Mouse (Mus musculus) lung, postnatal 0 days (tissue): ENCODE results near the gene Gm27021. TPM values are rescaled to one million over a fixed set of nuclear protein-coding genes. Genes with fewer than 3 reads are reported as not detected.

Experiments used
- ATAC-seq: fragments of 200-750 bp; cut with Nextera tagmentation; 2 replicates; pipeline ENCODE4 v1.8.0; 2017; ENCODE audit warnings: moderate library complexity
- DNase-seq: peaks from one replicate; pipeline ENCODE4 v3.0.0-alpha.2; 2016; ENCODE audit warnings: low spot score
- H3K27ac ChIP-seq: fragments of 300-500 bp; sonication (generic); 2 replicates; pipeline ENCODE4 v1.5.1; 2014; ENCODE audit warnings: antibody characterized with exemption, mild to moderate bottlenecking, low read length, mixed read lengths
- H3K27me3 ChIP-seq: fragments of 300-500 bp; sonication (generic); replicated peaks from 2 replicates; pipeline ENCODE4 v1.6.1; 2014; ENCODE audit warnings: low read length, mixed read lengths; ENCODE audit not compliant: insufficient read depth
- H3K36me3 ChIP-seq: fragments of 300-500 bp; sonication (generic); 2 replicates; pipeline ENCODE4 v1.6.1; 2014; ENCODE audit warnings: low read length, mixed read lengths; ENCODE audit not compliant: insufficient read depth
- H3K4me1 ChIP-seq: fragments of 300-500 bp; sonication (generic); 2 replicates; pipeline ENCODE4 v1.6.1; 2014; ENCODE audit warnings: antibody characterized with exemption, low read depth, low read length, mixed read lengths; ENCODE audit not compliant: insufficient read depth
- H3K4me2 ChIP-seq: fragments of 300-500 bp; sonication (generic); replicated peaks from 2 replicates; pipeline ENCODE4 v1.6.1; 2014; ENCODE audit warnings: low read depth, mild to moderate bottlenecking, low read length, moderate library complexity, mixed read lengths
- H3K4me3 ChIP-seq: fragments of 300-500 bp; sonication (generic); 2 replicates; pipeline ENCODE4 v1.5.1; 2014; ENCODE audit warnings: low read depth, low read length
- H3K9ac ChIP-seq: fragments of 300-500 bp; sonication (generic); replicated peaks from 2 replicates; pipeline ENCODE4 v1.6.1; 2014; ENCODE audit warnings: low read depth, mild to moderate bottlenecking
- H3K9me3 ChIP-seq: fragments of 300-500 bp; sonication (generic); 2 replicates; pipeline ENCODE4 v1.6.1; 2016; ENCODE audit warnings: low read length, mixed read lengths
- CTCF ChIP-seq: IDR thresholded peaks from 2 replicates; pipeline ENCODE4 v1.5.1; 2016; ENCODE audit warnings: antibody characterized with exemption, mild to moderate bottlenecking
- EP300 ChIP-seq: IDR thresholded peaks from 2 replicates; pipeline ENCODE4 v1.6.1; 2016; ENCODE audit warnings: antibody characterized with exemption, mild to moderate bottlenecking, control low read depth
- WGBS: fragments of 180-500 bp; shearing (Covaris S2); extraction: QIAGEN DNeasy Blood & Tissue Kit; methylation state at CpG from one replicate; pipeline ENCODE4 v1.1.7; 2014; 5-methylcytosine and 5-hydroxymethylcytosine counted together
- polyA plus RNA-seq: library from polyadenylated mRNA; unstranded; fragments of >200 nt; fragmentation: Nextera tagmentation; extraction: Ambion mirVana; gene quantifications from 2 replicates; pipeline ENCODE4 v1.2.1, GENCODE M21; 2015

The Gm27021 gene
- polyA plus RNA-seq, 1 experiment from 2014 or later, result 1.3 TPM

DNA sequence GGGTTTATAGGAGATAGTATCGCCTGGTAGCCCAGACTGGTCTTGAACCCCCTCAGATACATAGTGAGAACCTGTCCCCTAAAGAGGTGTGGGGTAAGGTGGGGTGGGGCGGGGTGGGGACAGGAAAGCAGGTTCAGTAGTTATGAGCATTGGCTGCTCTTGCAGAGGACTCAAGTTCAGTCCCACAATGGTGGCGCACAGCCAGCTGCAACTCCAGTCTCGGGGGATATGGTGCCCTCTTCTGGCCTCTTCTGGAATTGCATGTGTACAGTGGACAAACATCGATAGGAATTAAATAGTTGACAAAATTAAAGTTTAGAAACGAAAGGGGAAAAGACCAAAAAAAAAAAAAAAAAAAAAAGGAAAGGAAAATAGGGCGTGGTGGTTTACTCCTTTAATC, 68.4 kb downstream of the Gm27021 start:
- Histone ChIP-seq H3K9ac (no peak overlapping the region), H3K36me3 (no peaks in the 10 kb centered on the region), H3K4me1 (no peaks in the 10 kb centered on the region), H3K9me3 (no peaks in the 10 kb centered on the region), H3K4me3 (no peak overlapping the region), H3K27ac (no peak overlapping the region), H3K4me2 (no peak overlapping the region), H3K27me3 (no peaks in the 10 kb centered on the region)
- TF ChIP-seq EP300, result no peak
- peak; percentile 81 for TF ChIP-seq CTCF
- 41% methylated on average over 7 of the region's 7 CpGs for WGBS
- peak; percentile 72 for DNase-seq
- peak; percentile 32; the same call in 1 of the 2 replicates for ATAC-seq

DNA sequence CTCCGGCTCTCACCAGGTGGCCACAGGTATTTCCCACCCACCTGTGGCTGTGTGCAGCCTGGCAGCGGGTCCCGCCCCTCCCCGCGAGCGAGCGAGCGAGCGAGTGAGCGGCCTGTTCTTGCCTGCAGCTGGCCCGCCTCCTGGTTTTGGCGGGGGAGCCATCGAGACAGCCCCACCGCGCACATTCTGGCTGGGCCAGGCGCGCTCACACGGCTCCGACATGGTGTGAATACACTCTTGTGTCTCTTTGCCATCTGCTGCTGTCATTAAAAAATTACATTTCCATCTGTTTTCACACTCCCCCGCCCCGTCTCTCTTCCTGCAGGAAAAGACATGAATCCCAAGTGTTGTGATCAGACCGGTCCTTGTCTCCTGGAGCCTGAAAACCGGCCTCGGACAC, 69.3 kb downstream of the Gm27021 start:
- no peak overlapping the region for H3K27ac ChIP-seq
- H3K9ac ChIP-seq, result no peak overlapping the region
- peak; percentile 44 for DNase-seq
- no peaks in the 10 kb centered on the region for H3K36me3 ChIP-seq
- H3K9me3 ChIP-seq, result no peaks in the 10 kb centered on the region
- peak; percentile 53 for ATAC-seq
- TF ChIP-seq CTCF (no peak), EP300 (no peak)
- no peaks in the 10 kb centered on the region for H3K27me3 ChIP-seq
- peak overlapping the region; percentile 32 for H3K4me2 ChIP-seq
- 26% methylated on average over 19 of the region's 24 CpGs for WGBS
- H3K4me1 ChIP-seq, result no peaks in the 10 kb centered on the region
- H3K4me3 ChIP-seq, result no peak overlapping the region

DNA sequence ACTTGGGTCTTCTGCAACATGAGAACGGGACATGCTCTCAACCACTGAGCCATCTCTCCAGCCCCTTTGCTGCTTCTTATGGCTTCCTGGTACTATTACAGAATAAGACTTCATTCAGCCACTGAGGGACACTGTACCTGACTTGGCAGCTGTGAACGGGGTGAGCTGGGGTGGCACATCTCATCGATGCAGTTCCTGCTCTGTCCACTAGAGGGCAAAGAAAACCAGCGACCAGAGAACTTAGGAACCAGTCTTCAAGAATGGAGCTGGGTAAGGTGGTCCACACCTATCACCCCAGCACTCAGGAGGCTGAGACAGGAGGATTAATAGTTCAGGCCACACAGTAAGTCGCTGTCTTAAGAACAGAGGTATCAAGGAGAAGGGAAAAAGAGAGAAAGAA, 71.9 kb downstream of the Gm27021 start:
- Histone ChIP-seq H3K27me3 (no peaks in the 10 kb centered on the region), H3K4me3 (no peak overlapping the region), H3K4me2 (no peak overlapping the region), H3K27ac (no peak overlapping the region), H3K9ac (no peak overlapping the region), H3K9me3 (no peaks in the 10 kb centered on the region), H3K4me1 (no peaks in the 10 kb centered on the region), H3K36me3 (no peaks in the 10 kb centered on the region)
- 11% methylated on average over 5 of the region's 5 CpGs for WGBS
- peak; percentile 93 for TF ChIP-seq CTCF
- no peak for TF ChIP-seq EP300
- DNase-seq (peak; percentile 64), ATAC-seq (peak; percentile 40; the same call in 1 of the 2 replicates)

DNA sequence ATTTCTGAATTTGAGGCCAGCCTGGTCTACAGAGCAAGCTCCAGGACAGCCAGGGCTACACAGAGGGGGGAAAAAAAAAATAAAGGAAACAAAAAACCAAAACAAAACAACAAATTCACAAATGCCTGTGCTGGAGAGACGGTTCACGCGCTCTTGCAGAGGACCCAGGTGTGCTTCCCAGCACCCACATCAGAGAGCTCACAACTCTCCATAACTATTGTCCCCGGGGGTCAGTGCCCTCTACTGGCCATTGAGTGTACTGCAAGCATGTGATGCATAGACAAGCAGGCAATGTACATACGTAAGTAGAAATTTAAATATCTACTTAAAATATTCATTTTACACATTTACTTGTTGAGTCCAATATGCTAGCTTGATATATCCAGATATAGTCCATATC, 73.3 kb downstream of the Gm27021 start:
- TF ChIP-seq EP300 (no peak), CTCF (peak; percentile 55)
- no peak for DNase-seq
- 89% methylated on average over 5 of the region's 5 CpGs for WGBS
- Histone ChIP-seq H3K9me3 (no peaks in the 10 kb centered on the region), H3K9ac (no peak overlapping the region), H3K36me3 (no peaks in the 10 kb centered on the region), H3K4me2 (no peak overlapping the region), H3K4me3 (no peak overlapping the region), H3K4me1 (0 out of 2 replicates have a peak, but pooled peaks cover 3% of the 10 kb centered on the region), H3K27me3 (no peaks in the 10 kb centered on the region), H3K27ac (no peak overlapping the region)
- ATAC-seq, result no peak

DNA sequence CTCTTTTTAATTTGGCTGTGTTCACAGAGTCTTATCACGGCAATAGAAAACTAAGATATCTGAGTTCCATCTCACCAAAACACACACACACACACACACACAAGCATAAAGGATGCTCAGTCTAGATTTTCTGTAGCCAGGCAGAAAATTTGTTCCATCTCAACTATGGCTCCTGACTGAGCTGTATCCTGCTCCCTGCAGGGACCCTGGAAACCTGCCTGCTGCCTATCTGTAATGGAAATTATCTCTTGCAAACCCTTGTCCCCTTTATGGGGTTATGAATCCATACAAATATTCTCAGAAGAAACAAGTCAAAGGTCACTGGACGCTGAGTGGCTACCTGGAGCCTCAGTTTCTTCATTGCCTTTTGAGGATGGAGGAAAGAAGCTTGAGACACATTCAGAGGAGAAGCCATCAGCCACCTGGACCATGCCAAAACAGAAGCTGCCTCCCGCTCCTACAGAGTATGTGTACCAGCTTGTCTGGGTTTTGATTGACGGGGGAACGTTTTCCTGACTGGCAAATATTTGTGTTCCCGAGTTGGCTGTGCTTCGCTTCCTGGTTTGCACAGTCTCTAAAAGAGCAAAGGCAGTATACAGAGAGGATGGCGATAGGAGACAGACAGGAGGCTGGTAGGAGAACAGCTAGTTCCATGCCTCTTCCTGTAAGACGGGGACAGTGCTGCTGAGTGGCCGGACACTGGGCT, 76.1 kb downstream of the Gm27021 start:
- no peaks in the 10 kb centered on the region for H3K9me3 ChIP-seq
- ATAC-seq (no peak), DNase-seq (peak; percentile 35)
- no peak overlapping the region for H3K4me2 ChIP-seq
- H3K9ac ChIP-seq, result no peak overlapping the region
- TF ChIP-seq EP300 (no peak), CTCF (no peak)
- no peak overlapping the region for H3K27ac ChIP-seq
- H3K4me3 ChIP-seq, result no peak overlapping the region
- 25% methylated on average over 10 of the region's 10 CpGs for WGBS
- H3K36me3 ChIP-seq, result no peaks in the 10 kb centered on the region
- no peaks in the 10 kb centered on the region for H3K27me3 ChIP-seq
- 0 out of 2 replicates have a peak, but pooled peaks cover 3% of the 10 kb centered on the region for H3K4me1 ChIP-seq

DNA sequence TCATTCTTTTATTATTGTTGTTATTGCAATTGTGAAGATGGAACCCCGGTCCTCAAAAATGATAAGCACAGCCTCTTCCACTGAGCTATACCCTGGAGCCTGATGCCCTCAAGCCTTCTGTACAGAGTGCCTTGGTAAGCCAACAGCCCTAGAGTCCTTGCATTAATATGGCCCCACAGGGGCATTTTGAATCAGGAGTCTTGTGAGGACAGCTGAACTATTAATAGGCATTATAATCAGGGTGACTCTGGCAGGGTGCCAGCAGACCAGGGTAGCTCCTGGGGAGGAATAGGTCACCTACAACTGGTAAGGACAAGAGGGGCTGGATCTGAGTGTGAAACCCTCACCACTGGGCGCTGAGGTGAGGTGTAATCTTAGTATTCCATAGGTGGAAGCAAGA, 78.0 kb downstream of the Gm27021 start:
- 45% methylated on average over 2 of the region's 2 CpGs for WGBS
- peak; percentile 24 for DNase-seq

More for the DNA sequence above, 78.0 kb downstream of the Gm27021 start:
- Histone ChIP-seq H3K36me3 (no peaks in the 10 kb centered on the region), H3K4me3 (peak overlapping the region; percentile 41), H3K4me2 (peak overlapping the region; percentile 61), H3K9ac (no peak overlapping the region), H3K27ac (0 out of 2 replicates have a peak overlapping the region, but pooled peaks have one; percentile 38), H3K9me3 (no peaks in the 10 kb centered on the region), H3K27me3 (no peaks in the 10 kb centered on the region), H3K4me1 (0 out of 2 replicates have a peak, but pooled peaks cover 3% of the 10 kb centered on the region)
- ATAC-seq, result no peak
- no peak for TF ChIP-seq CTCF
